Mouse (Mus musculus) adipocyte (in vitro differentiated cells): ENCODE data around the gene Mtr.
A peak's percentile ranks its signal among the peaks of the same experiment; 100 is the strongest.

ENCODE experiments used
- DNase-seq: peaks from one replicate; pipeline ENCODE4 v3.0.0-alpha.2; 2016; ENCODE audit warnings: low spot score

The Mtr gene

DNA sequence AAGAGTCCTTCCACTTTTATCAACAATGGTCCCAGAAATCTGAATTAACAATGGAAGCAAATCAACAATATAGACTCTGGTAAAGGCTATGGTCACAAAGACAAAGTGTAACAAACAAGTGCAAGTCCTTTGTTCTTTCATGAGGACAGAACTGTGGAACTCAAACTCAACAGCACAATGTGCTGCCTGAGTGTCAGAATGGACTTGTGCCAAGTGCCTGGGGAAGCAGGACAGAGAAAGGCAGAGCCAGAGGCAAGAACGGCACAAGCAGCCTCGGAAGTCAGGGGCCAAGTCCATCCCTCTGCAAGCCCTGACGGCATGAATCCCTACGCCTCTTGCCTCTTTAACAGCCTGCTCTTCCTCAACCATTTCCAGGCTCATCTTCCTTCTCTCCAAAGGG lies 13.9 kb downstream of the Mtr start:
- no peak for DNase-seq

DNA sequence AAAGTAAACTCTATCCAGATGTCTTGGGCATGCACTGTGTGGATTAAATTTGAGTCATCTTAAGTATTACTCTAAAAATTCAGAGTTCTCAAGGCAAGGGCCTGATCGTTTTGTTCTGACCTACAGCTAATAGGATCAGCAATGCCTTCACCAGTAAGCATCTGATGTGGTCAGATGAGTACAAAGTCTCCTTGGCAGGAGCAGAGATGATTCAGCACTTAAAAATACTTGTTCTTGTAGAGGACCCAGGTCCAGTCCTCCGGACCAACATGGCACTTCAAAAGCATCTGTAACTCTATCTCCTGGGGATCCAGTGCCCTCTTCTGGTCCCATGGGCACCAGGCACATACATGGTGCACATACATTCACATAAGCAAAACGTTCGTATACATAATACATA lies 25.8 kb downstream of the Mtr start:
- DNase-seq: no peak

DNA sequence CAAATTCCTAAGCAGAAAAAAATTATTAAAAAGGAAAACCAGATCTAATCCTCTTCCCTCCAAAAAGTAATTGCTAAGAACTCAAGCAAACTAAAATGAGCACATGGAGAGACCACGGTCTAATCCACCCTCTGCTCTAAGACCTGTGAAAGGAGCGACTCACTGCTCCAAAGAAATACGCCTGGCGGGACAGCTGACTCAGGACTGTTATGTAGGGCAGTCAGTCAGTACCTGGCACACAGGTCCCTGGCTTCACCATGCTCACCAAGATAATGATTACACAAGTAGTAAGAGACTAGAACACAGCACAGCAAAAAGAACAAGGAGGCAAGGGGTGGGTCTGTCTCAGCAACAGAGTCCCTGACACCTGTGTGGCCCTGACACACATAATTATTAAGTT lies 29.7 kb downstream of the Mtr start:
- no peak for DNase-seq

DNA sequence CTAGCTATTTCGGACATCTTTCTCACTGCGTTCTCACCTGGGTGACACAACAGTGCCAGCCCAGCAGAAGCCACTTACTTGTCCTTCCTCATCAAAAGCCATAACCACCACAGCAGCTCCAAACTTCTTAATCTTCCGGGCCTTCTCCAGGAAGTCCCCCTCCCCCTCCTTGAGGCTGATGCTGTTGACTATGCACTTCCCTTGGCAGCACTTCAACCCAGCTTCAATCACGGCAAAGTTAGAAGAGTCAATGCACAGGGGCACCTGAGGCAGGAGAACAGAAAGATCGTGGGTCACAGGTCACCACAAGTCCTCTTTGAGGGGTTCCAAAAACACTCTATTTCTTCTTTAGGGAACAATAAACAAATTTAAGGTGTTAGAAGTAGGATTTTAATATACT lies 30.3 kb downstream of the Mtr start:
- DNase-seq: no peak

DNA sequence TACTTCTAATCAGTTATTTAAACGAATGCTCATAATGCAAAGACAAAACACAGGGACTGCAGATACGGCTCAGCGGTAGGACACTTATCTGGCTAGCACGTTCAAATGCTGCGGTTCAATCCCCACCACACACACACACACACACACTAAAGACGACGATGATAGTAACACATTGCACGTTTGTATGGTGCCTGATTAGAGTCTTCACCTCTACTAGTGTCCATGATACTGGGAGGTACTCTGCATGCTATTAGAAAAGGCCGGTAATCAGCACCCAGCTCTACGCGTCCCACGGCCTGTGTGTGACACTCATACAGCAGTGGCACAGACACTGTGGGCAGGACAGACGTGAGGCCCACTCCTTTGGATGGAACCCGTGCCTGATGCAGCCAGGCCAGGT lies 39.3 kb downstream of the Mtr start:
- no peak for DNase-seq

DNA sequence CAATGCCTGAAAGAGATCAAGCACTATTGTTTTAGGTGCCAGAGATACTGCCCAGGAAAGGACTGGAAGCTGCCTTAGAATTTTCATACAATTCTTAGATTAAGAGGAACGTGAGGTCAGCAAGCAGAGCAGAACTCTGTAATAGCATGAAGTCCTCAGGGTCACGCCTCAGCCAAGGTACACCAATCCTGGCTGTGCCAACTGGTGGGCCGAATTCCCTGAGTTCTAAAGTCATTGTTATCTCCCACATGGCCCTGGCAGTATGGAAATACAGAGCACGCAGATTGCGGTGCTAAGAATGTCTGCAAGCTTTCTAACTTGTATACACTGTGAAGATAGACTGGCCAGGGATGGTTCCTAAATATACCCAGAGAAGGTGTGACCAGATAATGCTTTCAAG lies 43.0 kb downstream of the Mtr start:
- no peak for DNase-seq

DNA sequence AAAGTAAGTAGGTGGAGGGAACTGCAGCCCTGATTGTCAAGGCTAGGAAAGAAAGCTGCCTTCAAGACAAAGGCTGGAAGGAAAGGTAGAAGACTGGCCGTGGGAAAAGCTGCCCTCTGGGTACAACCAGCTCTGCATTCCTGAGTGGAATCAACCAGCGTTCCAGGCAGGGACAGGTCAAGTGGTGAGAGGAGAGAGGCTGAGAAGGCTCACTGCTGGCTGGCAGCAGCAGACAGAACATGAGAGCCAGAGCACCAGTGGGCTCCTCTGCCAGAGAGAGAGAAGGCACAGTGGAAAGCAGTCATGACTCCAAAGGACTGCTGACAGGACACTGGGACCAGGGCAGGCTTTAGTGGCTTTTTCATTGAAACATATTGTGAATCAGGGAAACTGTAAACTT lies 46.9 kb downstream of the Mtr start:
- DNase-seq: no peak

DNA sequence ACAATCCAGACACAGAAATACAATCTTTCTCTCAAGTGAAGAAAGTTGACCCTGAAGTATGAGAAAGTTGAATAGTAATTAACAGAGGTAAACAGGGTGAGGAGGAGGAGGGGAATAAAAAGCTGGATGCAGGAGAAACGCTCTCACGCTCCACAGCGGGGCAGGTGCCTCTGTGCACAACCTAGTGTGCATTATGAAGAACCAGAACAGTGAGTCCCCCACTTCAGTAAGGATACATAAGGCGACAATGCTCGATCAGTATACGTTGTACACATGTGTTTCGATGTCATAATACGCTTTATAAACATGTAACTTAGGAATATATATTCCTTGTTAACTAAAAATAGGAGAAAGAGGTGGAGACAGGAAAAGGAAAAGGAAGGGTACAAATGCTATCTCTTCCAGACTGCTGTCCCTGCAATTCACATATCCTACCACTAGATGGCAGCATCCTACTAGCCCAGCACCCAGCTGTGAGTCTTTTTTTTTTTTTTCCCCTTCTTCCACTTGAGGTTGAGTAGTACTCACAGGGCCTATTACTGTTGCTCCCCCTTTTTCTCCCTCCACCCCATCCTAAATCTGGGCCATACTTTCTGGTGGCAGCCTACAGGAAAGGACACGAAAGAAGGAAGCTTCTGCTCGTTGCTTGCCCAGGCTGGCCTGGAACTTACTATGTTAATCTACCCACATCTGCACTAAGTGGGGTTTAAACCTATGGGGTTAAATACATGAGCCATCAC lies 47.7 kb downstream of the Mtr start:
- DNase-seq: peak; percentile 72

DNA sequence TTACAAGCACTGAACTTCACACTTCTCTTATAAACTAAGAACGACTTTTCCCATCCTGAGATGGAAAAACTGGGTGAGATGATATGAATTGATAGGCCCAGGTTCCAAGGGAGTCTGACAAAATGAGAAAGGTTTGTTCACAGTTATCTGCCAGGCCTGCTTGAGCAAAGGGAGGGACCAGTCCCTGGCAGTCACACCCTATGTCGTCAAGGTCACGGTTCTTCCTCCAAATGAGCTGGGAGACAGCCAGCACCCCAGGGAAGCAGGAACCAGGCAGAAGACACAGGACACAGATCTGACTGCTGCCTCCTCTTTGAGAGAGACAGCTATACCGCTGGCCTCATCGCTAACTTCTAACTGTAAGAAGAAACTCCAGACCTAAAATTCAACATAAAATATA lies 57.5 kb downstream of the Mtr start:
- DNase-seq: no peak

DNA sequence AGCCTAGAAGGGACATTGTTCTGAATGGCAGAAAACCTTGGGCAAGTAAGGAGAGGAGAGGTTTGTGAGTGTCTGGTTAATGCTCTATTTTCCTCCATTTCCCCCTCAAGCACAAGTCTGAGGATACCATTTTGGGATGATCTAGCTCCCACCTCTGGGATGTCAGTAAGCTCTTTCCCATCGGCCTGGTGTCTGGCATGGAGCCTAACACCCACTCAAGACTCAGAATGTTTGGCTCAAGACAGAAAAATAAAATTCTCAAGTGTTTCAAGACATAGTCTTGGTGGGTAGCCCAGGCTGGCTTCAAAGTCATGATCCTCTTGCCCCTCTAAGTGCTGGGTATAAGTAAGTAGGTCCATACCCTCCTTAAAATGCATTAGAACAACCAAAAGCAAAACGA lies 59.4 kb downstream of the Mtr start:
- DNase-seq: no peak

DNA sequence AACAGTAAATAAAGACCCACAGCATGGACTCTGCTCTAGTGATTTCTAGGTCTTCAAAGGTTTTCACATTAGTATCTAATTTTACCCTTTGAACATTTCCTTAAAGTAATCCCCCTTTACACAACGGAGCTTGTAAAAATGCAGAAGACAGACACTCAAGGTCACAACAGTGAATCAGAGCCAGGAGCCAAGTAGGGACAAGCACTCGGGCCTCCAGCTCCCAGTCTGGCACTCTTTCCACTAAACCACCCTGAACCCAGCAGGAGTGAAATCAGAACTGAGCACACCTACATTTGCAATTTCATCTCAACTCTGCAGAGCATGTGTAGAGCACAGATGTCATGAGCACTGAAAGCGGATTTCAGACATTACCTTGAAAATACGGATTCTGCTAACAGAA lies 61.1 kb downstream of the Mtr start:
- DNase-seq: no peak

DNA sequence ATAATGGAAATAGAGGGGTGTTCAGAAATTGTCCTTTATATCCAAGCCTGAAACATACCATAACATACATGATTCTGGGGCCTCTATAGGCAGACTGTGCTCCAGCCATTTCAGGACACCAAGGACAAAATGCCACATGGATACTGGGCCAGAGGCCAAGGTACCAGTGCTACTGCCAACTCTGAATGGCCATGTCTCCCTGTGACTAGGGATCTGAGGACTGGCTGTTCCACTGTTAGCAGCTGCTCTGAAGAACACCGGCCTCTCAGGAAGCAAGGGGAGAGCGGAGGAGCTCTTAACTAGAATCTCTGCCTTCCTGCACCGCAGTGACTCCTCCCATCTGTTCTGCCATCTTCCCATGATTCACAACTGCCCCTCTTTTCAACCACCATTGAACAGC lies 61.9 kb downstream of the Mtr start:
- DNase-seq: peak; percentile 59

DNA sequence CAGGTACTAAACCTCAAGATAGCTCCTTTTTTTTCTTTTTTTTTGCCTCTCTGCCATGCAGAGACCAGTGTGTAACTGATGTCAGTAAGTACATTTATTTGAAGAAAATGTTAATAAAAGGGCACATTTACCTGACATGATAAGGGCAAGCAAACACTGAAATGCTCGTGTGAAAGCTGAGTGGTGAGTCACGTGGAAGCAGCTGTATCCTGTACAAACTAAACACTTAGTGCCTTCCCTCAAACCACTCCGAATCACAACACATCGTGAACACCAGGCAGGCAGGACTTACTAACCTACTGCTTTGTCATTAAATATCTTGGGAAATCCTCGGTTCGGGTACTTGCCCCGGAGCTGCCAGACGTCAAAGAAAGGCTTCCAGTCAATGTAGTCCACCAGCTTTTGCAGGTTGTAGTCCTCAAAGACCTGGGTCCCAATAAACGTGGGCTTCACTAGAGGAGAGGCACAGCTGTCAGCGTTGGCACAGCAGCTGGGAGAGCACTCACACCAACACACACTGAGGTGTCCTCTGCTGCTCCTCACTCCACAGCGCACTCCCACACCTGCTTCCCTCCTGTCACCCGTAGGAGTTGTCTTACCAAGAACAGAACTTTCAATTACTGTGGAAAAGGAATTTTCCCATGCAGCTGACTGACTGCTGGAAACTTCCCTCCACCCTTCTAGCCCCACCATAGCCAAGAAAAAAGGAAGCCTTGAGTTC lies 62.8 kb downstream of the Mtr start:
- DNase-seq: no peak

DNA sequence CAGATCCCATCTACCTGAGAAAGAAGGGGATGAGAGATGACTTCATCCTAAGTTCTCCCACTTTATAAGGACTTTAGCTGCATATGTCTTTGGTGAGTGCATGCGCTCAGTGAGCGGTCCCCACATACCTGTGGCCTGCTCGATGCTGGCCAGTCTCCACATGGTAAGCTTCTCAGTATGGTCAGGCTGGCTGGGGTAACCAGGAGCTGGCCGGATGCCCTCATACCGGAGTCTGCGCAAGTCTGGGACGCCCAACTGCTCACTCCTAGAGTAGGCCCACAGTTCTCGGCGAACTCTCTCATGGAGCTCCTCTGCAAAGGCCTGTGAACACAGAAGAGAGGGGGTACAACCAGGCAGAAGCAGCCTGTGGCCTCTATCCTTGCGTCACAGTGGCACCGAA lies 68.7 kb downstream of the Mtr start:
- no peak for DNase-seq

DNA sequence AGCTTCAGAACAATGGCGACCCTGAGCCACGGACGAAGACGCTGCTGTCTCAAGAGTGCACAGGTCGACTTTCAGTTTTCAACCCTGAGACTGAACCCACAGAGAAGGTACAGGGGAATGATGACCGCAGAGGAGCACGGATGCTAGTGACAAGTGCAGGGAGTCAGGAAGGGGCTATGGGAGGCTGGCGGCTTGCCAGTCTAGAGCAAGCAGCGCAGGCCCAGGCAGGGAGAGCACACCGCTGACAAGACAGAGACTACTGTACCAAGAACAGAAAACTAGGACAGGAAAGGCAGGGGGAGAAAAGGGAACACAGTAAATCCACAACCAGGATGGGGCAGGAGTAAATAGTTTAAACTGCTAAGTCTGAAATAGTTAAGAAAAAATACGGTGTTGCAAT lies 69.1 kb downstream of the Mtr start:
- no peak for DNase-seq

DNA sequence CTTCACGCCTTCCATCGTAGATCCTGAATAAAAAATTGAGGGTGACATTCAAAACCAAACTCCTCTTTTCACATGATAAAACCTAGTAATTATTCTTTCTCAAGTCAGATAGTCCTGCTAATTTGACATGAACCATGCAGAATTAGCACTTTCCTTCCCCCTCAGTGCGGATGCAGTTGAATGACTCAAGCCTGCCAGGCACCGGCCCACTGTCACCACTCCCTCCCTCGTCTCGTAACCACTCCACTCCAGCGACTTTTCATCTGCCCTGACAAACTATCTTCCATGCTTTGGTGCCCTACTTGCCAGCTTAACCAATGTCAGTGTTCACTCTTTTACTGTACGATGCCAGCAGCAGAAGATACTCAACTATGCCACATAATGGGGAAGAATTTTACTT lies 78.4 kb downstream of the Mtr start:
- no peak for DNase-seq

DNA sequence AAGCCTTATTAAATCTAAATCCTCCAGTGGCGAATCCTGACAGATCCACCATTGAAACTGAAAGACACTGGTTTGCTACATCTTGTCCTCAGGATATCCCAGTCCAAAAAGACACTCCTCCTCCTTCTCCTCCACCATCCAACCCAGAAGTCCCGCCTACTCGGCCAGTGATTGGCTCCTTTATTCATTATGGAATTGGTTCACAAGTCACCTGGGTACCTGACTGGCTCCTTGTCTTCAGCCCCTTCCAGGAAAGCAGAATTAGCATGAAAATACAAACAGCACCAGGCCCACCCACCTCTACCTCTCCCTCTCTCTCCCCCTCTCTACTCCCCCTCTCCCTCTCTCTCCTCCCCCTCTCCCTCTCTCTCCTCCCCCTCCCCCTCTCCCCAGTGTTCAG lies 81.2 kb downstream of the Mtr start:
- DNase-seq: no peak

DNA sequence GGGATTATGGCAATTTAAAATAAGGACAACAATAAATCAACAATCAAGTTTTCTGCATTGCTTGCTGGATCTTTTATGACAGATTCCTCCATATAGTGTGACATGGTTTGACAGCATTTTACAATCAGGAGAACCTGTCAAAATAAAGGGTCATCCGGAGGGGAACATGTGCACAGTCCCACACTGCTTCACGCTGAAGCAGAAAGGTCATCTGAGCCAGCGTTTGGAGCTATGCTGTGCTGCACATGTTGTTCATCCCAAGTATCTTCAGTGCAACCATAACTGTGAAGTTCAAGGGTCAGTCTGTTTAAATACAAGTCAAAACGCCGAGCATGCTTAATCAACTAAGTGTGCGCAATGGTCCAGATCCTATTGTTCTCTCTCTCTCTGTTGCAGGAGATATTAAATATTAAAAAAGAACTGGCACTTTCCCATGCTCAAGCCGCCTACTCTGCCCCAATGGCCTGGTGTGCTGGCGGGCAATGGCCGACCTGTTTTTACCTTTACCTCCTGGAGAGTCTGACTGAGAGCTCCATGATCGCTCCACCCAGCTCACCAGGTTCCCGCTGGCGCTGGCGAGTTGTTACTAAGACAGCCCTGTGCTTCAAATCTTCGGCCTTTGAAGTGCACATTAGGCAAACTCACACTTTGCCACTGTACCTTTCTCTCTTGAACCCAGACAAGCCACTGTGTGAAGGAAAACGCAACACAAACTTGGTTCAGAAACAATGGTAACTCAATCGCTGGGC lies 81.8 kb downstream of the Mtr start:
- DNase-seq: no peak

DNA sequence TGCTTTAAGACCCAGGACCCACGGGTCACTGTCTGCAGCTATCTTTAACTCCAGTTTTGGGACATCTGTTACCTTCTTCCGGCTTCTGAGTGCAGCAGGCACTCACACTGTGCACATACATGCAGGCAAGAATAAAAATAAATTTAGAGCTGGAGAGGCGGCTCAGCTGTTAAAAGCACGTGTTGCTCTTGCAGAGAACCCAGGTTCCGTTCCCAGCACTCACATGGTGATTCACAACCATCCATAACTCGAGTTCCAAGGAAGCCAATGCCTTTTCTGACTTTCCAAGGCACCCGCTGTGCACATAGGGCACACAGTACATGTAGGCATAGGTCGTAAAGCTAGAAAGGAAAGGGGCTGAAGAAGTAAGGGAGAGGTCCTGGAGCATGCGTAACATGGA lies 90.6 kb downstream of the Mtr start:
- no peak for DNase-seq

DNA sequence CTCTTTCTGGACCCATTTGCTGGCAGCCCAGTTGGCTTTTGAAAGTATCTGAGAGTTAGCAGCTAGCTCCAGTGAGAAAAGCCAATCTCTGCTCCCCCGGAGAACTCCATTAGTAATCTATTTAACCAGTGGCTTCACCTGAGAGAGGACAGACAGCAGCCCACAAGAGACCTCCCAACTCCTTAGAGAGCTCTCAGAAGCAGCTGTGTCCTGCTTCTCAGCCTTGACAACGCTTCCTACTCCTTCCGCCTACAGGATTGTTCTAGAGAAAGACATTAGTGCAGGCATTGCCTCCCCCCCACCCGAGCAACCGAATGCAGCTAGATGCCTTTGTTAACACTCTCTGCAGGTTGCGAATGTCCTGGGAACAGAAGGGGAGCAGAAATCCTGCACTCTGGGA lies 91.5 kb downstream of the Mtr start:
- no peak for DNase-seq

DNA sequence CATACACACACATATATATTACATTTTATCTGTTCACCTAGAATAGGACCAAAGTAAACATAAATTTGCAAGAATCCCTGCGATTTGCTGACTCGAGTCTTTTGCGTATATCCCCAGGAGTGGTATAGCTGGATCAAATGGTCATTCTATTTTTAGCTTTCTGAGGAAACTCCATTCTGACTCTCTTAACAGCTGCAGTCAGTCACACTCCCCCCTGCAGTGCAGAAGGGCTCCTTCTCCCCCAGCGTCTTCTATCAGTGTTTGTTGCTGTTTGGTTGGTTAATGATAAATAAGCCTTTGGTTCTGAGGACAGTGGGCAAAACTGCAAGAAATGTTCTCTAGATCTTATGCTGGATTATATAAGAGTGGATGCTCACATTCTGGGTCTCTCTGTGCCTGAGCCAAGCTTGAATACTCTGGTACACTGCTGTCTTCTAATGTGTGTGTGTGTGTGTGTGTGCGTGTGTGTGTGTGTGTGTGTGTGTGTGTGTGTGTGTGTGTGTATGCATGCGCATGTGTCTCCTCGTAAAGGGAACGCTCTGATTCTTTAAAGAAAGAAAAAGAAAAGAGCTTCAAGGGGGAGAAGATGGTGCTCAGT lies 92.4 kb downstream of the Mtr start:
- no peak for DNase-seq

DNA sequence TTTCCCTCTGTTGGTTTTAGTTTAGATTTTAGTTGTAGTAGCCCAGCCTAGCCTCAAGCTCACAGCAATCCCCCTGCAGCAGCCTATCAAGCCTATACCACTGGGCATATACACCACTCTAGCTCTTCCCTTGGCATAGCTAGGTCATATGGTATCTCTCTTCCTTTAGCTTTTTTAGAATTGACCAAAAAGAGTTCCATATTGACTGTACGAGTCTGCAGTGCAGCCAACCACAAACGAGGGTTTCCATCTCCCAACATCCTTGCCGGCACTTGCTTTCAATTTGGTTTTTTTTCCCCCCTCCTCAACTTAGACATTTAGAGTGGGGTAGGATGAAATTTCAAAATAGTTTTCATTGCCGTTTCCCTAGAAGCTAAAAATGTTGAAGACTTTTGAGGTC lies 95.5 kb downstream of the Mtr start:
- no peak for DNase-seq

DNA sequence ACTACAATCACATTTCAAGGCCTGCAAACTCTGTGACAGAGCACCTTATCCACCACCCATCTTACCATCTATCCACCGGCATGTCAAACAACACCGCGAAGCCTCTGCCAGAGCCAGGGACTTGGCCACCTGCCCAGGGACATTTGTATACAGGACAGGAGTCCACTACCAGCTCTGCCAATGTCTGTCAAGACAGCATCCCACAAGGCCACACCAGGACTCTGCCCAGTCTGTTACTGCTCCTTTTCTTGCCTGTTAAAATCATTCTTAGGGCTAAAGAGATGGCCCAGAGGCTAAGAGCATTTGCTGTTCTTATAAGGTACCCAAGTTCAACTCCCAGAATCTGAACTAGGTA lies 97.8 kb downstream of the Mtr start:
- no peak for DNase-seq
